Mouse (Mus musculus): ENCODE measurements around the gene Il22ra1. TPM values are rescaled to one million over a fixed set of nuclear protein-coding genes. Genes with fewer than 3 reads are reported as not detected.

Il22ra1 gene
- polyA plus RNA-seq, 1 experiment = 0.02 TPM

GRCm38 (mm10) chr4:135722540-135723290 is 5.3 kb upstream of the Il22ra1 start:
- Histone ChIP-seq H3K4me1 (ENCODE audit: control insufficient read depth) (peaks cover 7% of the 10 kb centered on the region), H3K27me3 (ENCODE audit: control insufficient read depth) (peaks cover 2% of the 10 kb centered on the region; the same call in 1 of the 2 replicates), H3K9me3 (ENCODE audit: control insufficient read depth, low read length) (peaks cover 17% of the 10 kb centered on the region), H3K4me3 (replicated peaks) (no peak overlapping the region), H3K36me3 (ENCODE audit: control insufficient read depth) (no peaks in the 10 kb centered on the region)
- TF ChIP-seq TAL1 (IDR thresholded peaks at IDR 0.05; ENCODE audit: low read length) = no peak
- TF ChIP-seq GATA1 (IDR thresholded peaks at IDR 0.05; ENCODE audit: low read length) = no peak

DNA sequence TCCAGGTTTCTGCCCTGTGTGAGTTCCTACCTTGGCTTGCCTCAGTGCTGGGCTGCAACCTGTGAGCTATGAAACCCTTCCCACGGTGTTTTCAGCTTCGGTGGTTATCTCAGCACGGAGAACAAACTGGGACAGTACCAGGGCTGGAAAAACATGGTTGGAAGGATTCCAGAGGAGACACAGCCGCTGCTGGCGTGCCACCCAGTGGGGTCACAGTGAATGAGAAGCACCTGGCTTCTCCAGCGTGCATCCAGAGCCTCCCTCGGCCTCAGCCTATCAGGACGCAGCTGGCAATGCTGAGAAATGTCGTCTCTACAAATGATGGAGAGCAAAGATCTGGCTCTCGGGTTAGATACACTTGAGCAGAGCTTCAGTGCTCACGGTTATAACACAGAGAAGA is 1.6 kb upstream of the Il22ra1 start:
- peaks cover 23% of the 10 kb centered on the region for H3K27me3 ChIP-seq (ENCODE audit: control insufficient read depth)
- peaks cover 6% of the 10 kb centered on the region for H3K9me3 ChIP-seq (ENCODE audit: control insufficient read depth, low read length)
- no peak overlapping the region for H3K4me3 ChIP-seq (replicated peaks)
- peaks cover 15% of the 10 kb centered on the region for H3K4me1 ChIP-seq (ENCODE audit: control insufficient read depth)
- TF ChIP-seq GATA1 (IDR thresholded peaks at IDR 0.05; ENCODE audit: low read length) = no peak
- no peak for TF ChIP-seq TAL1 (IDR thresholded peaks at IDR 0.05; ENCODE audit: low read length)
- no peaks in the 10 kb centered on the region for H3K36me3 ChIP-seq (ENCODE audit: control insufficient read depth)

DNA sequence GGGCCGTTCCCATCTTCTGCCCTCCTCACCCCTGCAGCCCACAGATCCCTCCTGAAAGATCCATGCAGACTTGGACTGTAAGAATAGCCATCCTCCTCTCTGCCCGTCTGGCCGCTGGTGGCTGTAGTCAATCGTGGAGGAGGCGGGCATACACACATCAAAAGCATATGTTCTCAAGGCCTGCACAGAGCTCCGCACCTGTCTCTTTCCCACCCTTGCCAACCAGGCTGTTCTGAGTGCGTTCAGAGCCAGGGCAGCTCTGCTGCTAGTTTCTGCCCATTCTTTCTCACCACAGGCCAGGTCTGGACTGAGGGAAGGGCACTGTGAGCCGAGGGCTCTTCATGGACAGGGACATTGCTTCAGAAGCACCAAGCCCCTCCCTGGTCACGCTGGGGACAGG is 2.2 kb downstream of the Il22ra1 start:
- Histone ChIP-seq H3K4me3 (replicated peaks) (no peak overlapping the region), H3K9me3 (ENCODE audit: control insufficient read depth, low read length) (peaks cover 13% of the 10 kb centered on the region), H3K36me3 (ENCODE audit: control insufficient read depth) (peaks cover 4% of the 10 kb centered on the region; the same call in 1 of the 2 replicates), H3K27me3 (ENCODE audit: control insufficient read depth) (peaks cover 26% of the 10 kb centered on the region), H3K4me1 (ENCODE audit: control insufficient read depth) (peaks cover 15% of the 10 kb centered on the region)
- TF ChIP-seq GATA1 (IDR thresholded peaks at IDR 0.05; ENCODE audit: low read length) = no peak
- no peak for TF ChIP-seq TAL1 (IDR thresholded peaks at IDR 0.05; ENCODE audit: low read length)

GRCm38 (mm10) chr4:135730951-135731350 is 3.0 kb downstream of the Il22ra1 start:
- peaks cover 4% of the 10 kb centered on the region; the same call in 1 of the 2 replicates for H3K36me3 ChIP-seq (ENCODE audit: control insufficient read depth)
- H3K4me1 ChIP-seq (ENCODE audit: control insufficient read depth) = peaks cover 15% of the 10 kb centered on the region
- TF ChIP-seq GATA1 (IDR thresholded peaks at IDR 0.05; ENCODE audit: low read length) (no peak), TAL1 (IDR thresholded peaks at IDR 0.05; ENCODE audit: low read length) (no peak)
- no peak overlapping the region for H3K4me3 ChIP-seq (replicated peaks)
- peaks cover 26% of the 10 kb centered on the region for H3K27me3 ChIP-seq (ENCODE audit: control insufficient read depth)
- H3K9me3 ChIP-seq (ENCODE audit: control insufficient read depth, low read length) = peaks cover 15% of the 10 kb centered on the region

DNA sequence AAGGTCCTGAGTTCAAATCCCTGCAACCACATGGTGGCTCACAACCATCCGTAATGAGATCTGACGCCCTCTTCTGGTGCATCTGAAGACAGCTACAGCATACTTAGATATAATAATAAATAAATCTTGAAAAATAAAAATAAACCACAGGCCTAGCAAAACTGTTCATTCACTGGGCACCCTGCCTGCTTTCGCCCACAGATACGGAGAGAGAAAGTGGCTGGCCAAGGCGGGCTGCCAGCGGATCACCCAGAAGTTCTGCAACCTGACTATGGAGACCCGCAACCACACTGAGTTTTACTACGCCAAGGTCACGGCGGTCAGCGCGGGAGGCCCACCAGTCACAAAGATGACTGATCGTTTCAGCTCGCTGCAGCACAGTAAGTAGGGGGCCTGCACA is 5.9 kb downstream of the Il22ra1 start:
- H3K4me3 ChIP-seq (replicated peaks) = no peak overlapping the region
- peaks cover 4% of the 10 kb centered on the region; the same call in 1 of the 2 replicates for H3K36me3 ChIP-seq (ENCODE audit: control insufficient read depth)
- H3K9me3 ChIP-seq (ENCODE audit: control insufficient read depth, low read length) = peaks cover 15% of the 10 kb centered on the region
- H3K27me3 ChIP-seq (ENCODE audit: control insufficient read depth) = peaks cover 21% of the 10 kb centered on the region
- peaks cover 19% of the 10 kb centered on the region for H3K4me1 ChIP-seq (ENCODE audit: control insufficient read depth)
- no peak for TF ChIP-seq TAL1 (IDR thresholded peaks at IDR 0.05; ENCODE audit: low read length)

GRCm38 (mm10) chr4:135736903-135737302 is 8.9 kb downstream of the Il22ra1 start:
- no peak for TF ChIP-seq GATA1 (IDR thresholded peaks at IDR 0.05; ENCODE audit: low read length)
- TF ChIP-seq TAL1 (IDR thresholded peaks at IDR 0.05; ENCODE audit: low read length) = no peak
- Histone ChIP-seq H3K27me3 (ENCODE audit: control insufficient read depth) (peaks cover 2% of the 10 kb centered on the region; the same call in 1 of the 2 replicates), H3K36me3 (ENCODE audit: control insufficient read depth) (peaks cover 4% of the 10 kb centered on the region; the same call in 1 of the 2 replicates), H3K9me3 (ENCODE audit: control insufficient read depth, low read length) (peaks cover 15% of the 10 kb centered on the region), H3K4me3 (replicated peaks) (no peak overlapping the region), H3K4me1 (ENCODE audit: control insufficient read depth) (peaks cover 41% of the 10 kb centered on the region)

GRCm38 (mm10) chr4:135738237-135738636 is 10.3 kb downstream of the Il22ra1 start:
- Histone ChIP-seq H3K9me3 (ENCODE audit: control insufficient read depth, low read length) (peaks cover 15% of the 10 kb centered on the region), H3K27me3 (ENCODE audit: control insufficient read depth) (no peaks in the 10 kb centered on the region), H3K4me1 (ENCODE audit: control insufficient read depth) (peaks cover 50% of the 10 kb centered on the region), H3K4me3 (replicated peaks) (no peak overlapping the region), H3K36me3 (ENCODE audit: control insufficient read depth) (peaks cover 4% of the 10 kb centered on the region; the same call in 1 of the 2 replicates)
- TF ChIP-seq TAL1 (IDR thresholded peaks at IDR 0.05; ENCODE audit: low read length) (no peak), GATA1 (IDR thresholded peaks at IDR 0.05; ENCODE audit: low read length) (no peak)

GRCm38 (mm10) chr4:135739148-135739547 is 11.2 kb downstream of the Il22ra1 start:
- Histone ChIP-seq H3K27me3 (ENCODE audit: control insufficient read depth) (peaks cover 3% of the 10 kb centered on the region), H3K4me1 (ENCODE audit: control insufficient read depth) (peaks cover 50% of the 10 kb centered on the region), H3K36me3 (ENCODE audit: control insufficient read depth) (peaks cover 2% of the 10 kb centered on the region; the same call in 1 of the 2 replicates), H3K4me3 (replicated peaks) (peak overlapping the region; percentile 19), H3K9me3 (ENCODE audit: control insufficient read depth, low read length) (peaks cover 12% of the 10 kb centered on the region)
- TF ChIP-seq TAL1 (IDR thresholded peaks at IDR 0.05; ENCODE audit: low read length) (no peak), GATA1 (IDR thresholded peaks at IDR 0.05; ENCODE audit: low read length) (no peak; the same call in 1 of the 2 replicates)

GRCm38 (mm10) chr4:135739672-135740071 is 11.7 kb downstream of the Il22ra1 start:
- Histone ChIP-seq H3K36me3 (ENCODE audit: control insufficient read depth) (no peaks in the 10 kb centered on the region; the same call in 1 of the 2 replicates), H3K4me3 (replicated peaks) (peak overlapping the region; percentile 28), H3K27me3 (ENCODE audit: control insufficient read depth) (peaks cover 7% of the 10 kb centered on the region), H3K4me1 (ENCODE audit: control insufficient read depth) (peaks cover 50% of the 10 kb centered on the region), H3K9me3 (ENCODE audit: control insufficient read depth, low read length) (peaks cover 7% of the 10 kb centered on the region)
- peak; percentile 50; the same call in 2 of the 3 replicates for TF ChIP-seq TAL1 (IDR thresholded peaks at IDR 0.05; ENCODE audit: low read length)
- peak; percentile 4 for TF ChIP-seq GATA1 (IDR thresholded peaks at IDR 0.05; ENCODE audit: low read length)

Measured in erythroblast, embryonic 14.5 days (primary cell).